Mouse (Mus musculus) midbrain, postnatal 0 days (tissue): ENCODE measurements around the gene Chd9. TPM values are rescaled to one million over a fixed set of nuclear protein-coding genes. Genes with fewer than 3 reads are reported as not detected.
A peak's percentile ranks its signal among the peaks of the same experiment; 100 is the strongest.

ENCODE experiments used
- ATAC-seq: fragments of 200-750 bp; cut with Nextera tagmentation; 2 replicates; pipeline ENCODE4 v1.8.0; 2017; ENCODE audit warnings: moderate number of reproducible peaks, mild to moderate bottlenecking, moderate TSS enrichment, moderate library complexity; ENCODE audit not compliant: low FRiP score
- DNase-seq: peaks from one replicate; pipeline ENCODE4 v3.0.0-alpha.2; 2015; ENCODE audit warnings: low spot score
- H3K27ac ChIP-seq: fragments of 300-500 bp; sonication (generic); 2 replicates; pipeline ENCODE4 v1.5.1; 2014; ENCODE audit warnings: low read depth, mild to moderate bottlenecking, low read length, mixed read lengths
- H3K27me3 ChIP-seq: fragments of 300-500 bp; sonication (generic); 2 replicates; pipeline ENCODE4 v1.6.1; 2014; ENCODE audit warnings: low read length, control low read depth, mixed read lengths; ENCODE audit not compliant: insufficient read depth
- H3K36me3 ChIP-seq: fragments of 300-500 bp; sonication (generic); 2 replicates; pipeline ENCODE4 v1.6.1; 2014; ENCODE audit warnings: low read length, control low read depth, mixed read lengths; ENCODE audit not compliant: insufficient read depth
- H3K4me1 ChIP-seq: fragments of 300-500 bp; sonication (generic); 2 replicates; pipeline ENCODE4 v1.6.1; 2014; ENCODE audit warnings: mild to moderate bottlenecking, control low read depth, antibody characterized with exemption, low read length, mixed read lengths; ENCODE audit not compliant: insufficient read depth
- H3K4me2 ChIP-seq: fragments of 300-500 bp; sonication (generic); 2 replicates; pipeline ENCODE4 v1.6.1; 2014; ENCODE audit warnings: low read depth, mild to moderate bottlenecking, low read length, mixed read lengths; ENCODE audit not compliant: poor library complexity, severe bottlenecking
- H3K4me3 ChIP-seq: fragments of 300-500 bp; sonication (generic); 2 replicates; pipeline ENCODE4 v1.5.1; 2014; ENCODE audit warnings: low read depth, mild to moderate bottlenecking, low read length, moderate library complexity
- H3K9ac ChIP-seq: fragments of 300-500 bp; sonication (generic); replicated peaks from 2 replicates; pipeline ENCODE4 v1.6.1; 2014; ENCODE audit warnings: mild to moderate bottlenecking, low read length, moderate library complexity, mixed read lengths; ENCODE audit not compliant: poor library complexity, severe bottlenecking
- H3K9me3 ChIP-seq: fragments of 300-500 bp; sonication (generic); 2 replicates; pipeline ENCODE4 v1.6.1; 2016; ENCODE audit warnings: low read length, control low read depth
- CTCF ChIP-seq: IDR thresholded peaks from 2 replicates; pipeline ENCODE4 v1.5.1; 2016; ENCODE audit warnings: antibody characterized with exemption, mild to moderate bottlenecking
- WGBS: fragments of 180-500 bp; shearing (Covaris S2); extraction: QIAGEN DNeasy Blood & Tissue Kit; methylation state at CpG from one replicate; pipeline ENCODE4 v1.1.7; 2014; 5-methylcytosine and 5-hydroxymethylcytosine counted together
- polyA plus RNA-seq: library from polyadenylated mRNA; unstranded; fragments of >200 nt; fragmentation: Nextera tagmentation; extraction: Ambion mirVana; gene quantifications from 2 replicates; pipeline ENCODE4 v1.2.1, GENCODE M21; 2015
- total RNA-seq: library from RNA; depleted of rRNA; stranded (reverse); fragments of >200 nt; gene quantifications from 2 replicates; pipeline ENCODE4 v1.2.3, GENCODE M21; 2014

The Chd9 gene
- total and polyA plus RNA-seq, 2 experiments from 2014 or later = 78.5 to 97.4 TPM

- Histone ChIP-seq H3K36me3 (peaks cover 12% of the 10 kb centered on the region; the same call in 1 of the 2 replicates), H3K4me1 (no peaks in the 10 kb centered on the region), H3K27me3 (no peaks in the 10 kb centered on the region), H3K9ac (no peak overlapping the region), H3K4me3 (no peak overlapping the region), H3K9me3 (no peaks in the 10 kb centered on the region), H3K27ac (no peak overlapping the region), H3K4me2 (no peak overlapping the region)
- TF ChIP-seq CTCF = no peak
- DNase-seq (no peak), ATAC-seq (no peak)
- 69% methylated on average over 4 of the region's 4 CpGs for WGBS
Measured at GRCm38 (mm10) chr8:90938352-90938930, 110.3 kb downstream of the Chd9 start.

- H3K4me3 ChIP-seq = no peak overlapping the region
- H3K27ac ChIP-seq = no peak overlapping the region
- H3K4me1 ChIP-seq = no peaks in the 10 kb centered on the region
- no peak overlapping the region for H3K4me2 ChIP-seq
- no peaks in the 10 kb centered on the region for H3K27me3 ChIP-seq
- WGBS = 85% methylated on average over 1 of the region's 1 CpGs
- no peak for TF ChIP-seq CTCF
- ATAC-seq = no peak
- H3K36me3 ChIP-seq = peaks cover 7% of the 10 kb centered on the region; the same call in 1 of the 2 replicates
- H3K9me3 ChIP-seq = no peaks in the 10 kb centered on the region
- DNase-seq = no peak
- H3K9ac ChIP-seq = no peak overlapping the region
Measured at GRCm38 (mm10) chr8:90939867-90940266, 111.7 kb downstream of the Chd9 start.

GRCm38 (mm10) chr8:90943770-90944169, 115.6 kb downstream of the Chd9 start:
- TF ChIP-seq CTCF = no peak
- Histone ChIP-seq H3K4me3 (no peak overlapping the region), H3K4me2 (no peak overlapping the region), H3K4me1 (no peaks in the 10 kb centered on the region), H3K9me3 (no peaks in the 10 kb centered on the region), H3K36me3 (peaks cover 2% of the 10 kb centered on the region; the same call in 1 of the 2 replicates), H3K27me3 (no peaks in the 10 kb centered on the region), H3K9ac (no peak overlapping the region), H3K27ac (no peak overlapping the region)
- 87% methylated on average over 4 of the region's 4 CpGs for WGBS
- ATAC-seq (no peak), DNase-seq (no peak)

GRCm38 (mm10) chr8:90954802-90955760, 126.9 kb downstream of the Chd9 start:
- Histone ChIP-seq H3K27me3 (no peaks in the 10 kb centered on the region), H3K4me2 (peak overlapping the region; percentile 62), H3K9me3 (no peaks in the 10 kb centered on the region), H3K9ac (peak overlapping the region; percentile 81), H3K4me1 (peaks cover 7% of the 10 kb centered on the region), H3K27ac (peak overlapping the region; percentile 100), H3K36me3 (no peaks in the 10 kb centered on the region), H3K4me3 (peak overlapping the region; percentile 59)
- under 1% methylated on average over 21 of the region's 21 CpGs for WGBS
- peak; percentile 85 for TF ChIP-seq CTCF
- peak; percentile 96 for DNase-seq
- peak; percentile 95 for ATAC-seq

GRCm38 (mm10) chr8:90955761-90956136, 127.6 kb downstream of the Chd9 start:
- TF ChIP-seq CTCF = no peak
- Histone ChIP-seq H3K9ac (peak overlapping the region; percentile 81), H3K4me3 (peak overlapping the region; percentile 59), H3K4me2 (peak overlapping the region; percentile 62), H3K36me3 (no peaks in the 10 kb centered on the region), H3K27me3 (no peaks in the 10 kb centered on the region), H3K4me1 (peaks cover 10% of the 10 kb centered on the region), H3K27ac (peak overlapping the region; percentile 100; the same call in 1 of the 2 replicates), H3K9me3 (no peaks in the 10 kb centered on the region)
- ATAC-seq (no peak), DNase-seq (no peak)

GRCm38 (mm10) chr8:90956390-90956789, 128.2 kb downstream of the Chd9 start:
- 18% methylated on average over 9 of the region's 9 CpGs for WGBS
- Histone ChIP-seq H3K4me3 (peak overlapping the region; percentile 59), H3K27me3 (no peaks in the 10 kb centered on the region), H3K27ac (no peak overlapping the region), H3K4me2 (peak overlapping the region; percentile 60), H3K9me3 (no peaks in the 10 kb centered on the region), H3K36me3 (no peaks in the 10 kb centered on the region), H3K9ac (peak overlapping the region; percentile 29; the same call in 1 of the 2 replicates), H3K4me1 (peaks cover 10% of the 10 kb centered on the region)
- no peak for DNase-seq
- ATAC-seq = no peak
- no peak for TF ChIP-seq CTCF
